Mouse (Mus musculus) C2C12 (cell line): Measurements from ENCODE around the gene Frmd4b. TPM values are rescaled to one million over a fixed set of nuclear protein-coding genes. Genes with fewer than 3 reads are reported as not detected.

Experiments
- H3K27me3 ChIP-seq: one replicate; pipeline ENCODE4 v1.6.1; 2011; ENCODE audit not compliant: control insufficient read depth, insufficient read depth, insufficient read length
- H3K36me3 ChIP-seq: one replicate; pipeline ENCODE4 v1.6.1; 2011; ENCODE audit not compliant: control insufficient read depth, insufficient read depth
- H3K4me3 ChIP-seq: one replicate; pipeline ENCODE4 v1.5.1; 2011; ENCODE audit warnings: mild to moderate bottlenecking, control low read depth; ENCODE audit not compliant: poor library complexity, insufficient read depth, severe bottlenecking
- H3K79me2 ChIP-seq: one replicate; pipeline ENCODE4 v1.6.1; 2011; ENCODE audit not compliant: control insufficient read depth, insufficient read depth
- H3K79me3 ChIP-seq: one replicate; pipeline ENCODE4 v1.6.1; 2011; ENCODE audit warnings: low read depth, control low read depth
- H3ac ChIP-seq: one replicate; pipeline ENCODE3; 2011; ENCODE audit warnings: low read depth; ENCODE audit not compliant: control insufficient read depth, insufficient read length
- CEBPB ChIP-seq: IDR thresholded peaks from one replicate; pipeline ENCODE4 v1.6.1; 2011; ENCODE audit warnings: low read depth, mild to moderate bottlenecking, control low read depth, moderate library complexity
- CTCF ChIP-seq: IDR thresholded peaks from one replicate; pipeline ENCODE4 v1.5.1; 2011; ENCODE audit not compliant: control insufficient read depth, insufficient read depth, insufficient read length
- FOSL1 ChIP-seq: IDR thresholded peaks from one replicate; pipeline ENCODE4 v1.8.0; 2011; ENCODE audit warnings: mild to moderate bottlenecking, low read length; ENCODE audit not compliant: poor library complexity, insufficient read depth, severe bottlenecking
- MAX ChIP-seq: IDR thresholded peaks from one replicate; pipeline ENCODE4 v1.6.1; 2011; ENCODE audit warnings: mild to moderate bottlenecking, control low read depth
- MYOD1 ChIP-seq: IDR thresholded peaks from one replicate; pipeline ENCODE4 v1.6.1; 2011; ENCODE audit warnings: low read depth; ENCODE audit not compliant: control insufficient read depth, insufficient read length
- MYOG ChIP-seq: IDR thresholded peaks from one replicate; pipeline ENCODE4 v1.6.1; 2011; ENCODE audit not compliant: control insufficient read depth, insufficient read length; ENCODE audit errors: extremely low read depth
- USF1 ChIP-seq: IDR thresholded peaks from one replicate; pipeline ENCODE4 v1.6.1; 2011; ENCODE audit warnings: low read depth, mild to moderate bottlenecking, control low read depth, moderate library complexity
- polyA plus RNA-seq: library from polyadenylated mRNA; unstranded; fragments of >200 nt; fragmentation: generic; extraction: Trizol; gene quantifications from one replicate; pipeline ENCODE4 v1.2.1, GENCODE M21; 2012; ENCODE audit warnings: missing spikeins

Gene Frmd4b
- polyA plus RNA-seq, 1 experiment, result not detected

- TF ChIP-seq CEBPB (no peak), MAX (no peak), MYOG (no peak), USF1 (no peak), CTCF (no peak), MYOD1 (no peak)
- no peaks in the 10 kb centered on the region for H3K79me3 ChIP-seq
- no peak overlapping the region for H3K4me3 ChIP-seq
- no peak overlapping the region for H3ac ChIP-seq
- peaks cover 21% of the 10 kb centered on the region for H3K27me3 ChIP-seq
- no peaks in the 10 kb centered on the region for H3K36me3 ChIP-seq
- no peaks in the 10 kb centered on the region for H3K79me2 ChIP-seq
These were observed 88.2 kb downstream of the Frmd4b start for GRCm38 (mm10) chr6:97528961-97529680.

- TF ChIP-seq MYOG, result no peak
- no peak for TF ChIP-seq CEBPB
- peak; percentile 32 for TF ChIP-seq CTCF
- no peak for TF ChIP-seq USF1
- Histone ChIP-seq H3ac (no peak overlapping the region), H3K79me3 (no peaks in the 10 kb centered on the region), H3K36me3 (no peaks in the 10 kb centered on the region), H3K27me3 (peaks cover 23% of the 10 kb centered on the region), H3K4me3 (no peak overlapping the region), H3K79me2 (no peaks in the 10 kb centered on the region)
These were observed 91.2 kb downstream of the Frmd4b start for GRCm38 (mm10) chr6:97526092-97526491.

DNA sequence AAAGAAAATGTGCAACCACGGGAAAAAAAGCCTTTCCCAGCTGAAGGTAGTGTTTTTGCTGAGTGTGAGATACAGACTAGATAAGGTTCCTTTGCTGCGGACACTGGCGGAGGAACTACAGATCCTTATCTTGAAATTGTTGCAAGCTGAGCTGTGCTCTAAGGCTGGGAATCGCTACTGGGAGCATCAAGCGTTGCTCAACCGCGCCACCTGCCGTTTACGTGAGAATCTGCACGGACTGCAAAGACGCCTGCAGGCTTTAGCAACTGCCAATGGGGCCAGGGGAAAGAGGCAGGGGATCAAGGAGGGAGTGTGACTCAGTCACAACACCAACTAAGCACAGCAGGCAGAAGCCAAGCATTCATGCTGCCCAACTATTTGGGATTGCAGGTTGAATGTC, 94.2 kb downstream of the Frmd4b start:
- no peaks in the 10 kb centered on the region for H3K79me3 ChIP-seq

DNA sequence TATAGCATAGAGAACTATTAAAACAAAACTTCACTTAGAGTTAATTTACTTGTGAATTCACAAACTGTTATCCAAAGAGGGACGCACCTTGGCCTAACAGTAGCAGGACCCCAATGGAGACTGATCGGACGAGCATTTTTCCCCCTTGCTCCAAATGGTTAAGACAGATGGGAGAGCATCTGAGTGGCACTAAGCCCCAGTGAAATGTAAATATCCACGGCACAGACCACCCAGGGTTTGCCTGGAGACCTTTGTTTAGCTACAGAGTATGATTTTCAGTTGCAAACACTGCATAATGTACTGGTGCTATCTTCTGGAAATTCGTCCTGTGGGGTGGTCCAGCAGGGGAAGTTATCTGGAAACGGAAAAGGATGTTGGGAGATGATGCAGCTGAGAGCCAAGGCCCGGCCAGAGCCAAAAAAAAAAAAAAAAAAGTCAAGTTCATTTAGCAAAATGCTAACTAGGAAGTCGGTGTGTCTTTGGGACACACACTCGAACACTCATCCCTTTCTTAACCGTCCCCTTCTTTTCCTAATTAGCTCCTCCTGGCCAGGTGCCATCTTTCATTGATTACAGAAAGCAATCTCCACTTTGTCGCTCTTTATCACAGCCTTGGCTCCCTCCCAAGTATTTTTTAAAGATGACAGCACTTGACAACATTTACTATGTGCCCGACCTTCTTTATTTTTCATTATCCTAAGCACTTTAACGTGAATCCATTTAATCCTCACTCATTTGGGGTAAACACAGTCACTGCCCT, 95.9 kb downstream of the Frmd4b start:
- no peaks in the 10 kb centered on the region for H3K36me3 ChIP-seq
- H3ac ChIP-seq, result no peak overlapping the region
- peaks cover 12% of the 10 kb centered on the region for H3K27me3 ChIP-seq
- no peaks in the 10 kb centered on the region for H3K79me3 ChIP-seq
- TF ChIP-seq USF1 (no peak), MAX (no peak), CTCF (no peak), MYOD1 (no peak), CEBPB (no peak), FOSL1 (no peak), MYOG (no peak)
- no peaks in the 10 kb centered on the region for H3K79me2 ChIP-seq
- H3K4me3 ChIP-seq, result no peak overlapping the region

More for the DNA sequence above, 94.2 kb downstream of the Frmd4b start:
- H3K27me3 ChIP-seq, result peaks cover 15% of the 10 kb centered on the region
- no peaks in the 10 kb centered on the region for H3K79me2 ChIP-seq
- no peaks in the 10 kb centered on the region for H3K36me3 ChIP-seq
- no peak overlapping the region for H3ac ChIP-seq
- TF ChIP-seq MAX (no peak), CTCF (peak; percentile 77)
- no peak overlapping the region for H3K4me3 ChIP-seq

GRCm38 (mm10) chr6:97520566-97520965, 96.8 kb downstream of the Frmd4b start:
- Histone ChIP-seq H3K36me3 (no peaks in the 10 kb centered on the region), H3ac (no peak overlapping the region), H3K79me3 (no peaks in the 10 kb centered on the region), H3K79me2 (no peaks in the 10 kb centered on the region), H3K4me3 (no peak overlapping the region), H3K27me3 (peaks cover 8% of the 10 kb centered on the region)
- TF ChIP-seq MYOG (no peak), USF1 (no peak), MYOD1 (no peak), FOSL1 (no peak), CEBPB (no peak), MAX (no peak), CTCF (no peak)

- Histone ChIP-seq H3K79me3 (no peaks in the 10 kb centered on the region), H3ac (no peak overlapping the region), H3K27me3 (peaks cover 6% of the 10 kb centered on the region), H3K79me2 (no peaks in the 10 kb centered on the region), H3K4me3 (no peak overlapping the region), H3K36me3 (no peaks in the 10 kb centered on the region)
- TF ChIP-seq MAX, result no peak
- no peak for TF ChIP-seq MYOD1
- no peak for TF ChIP-seq MYOG
- no peak for TF ChIP-seq CTCF
- TF ChIP-seq CEBPB, result no peak
- TF ChIP-seq FOSL1, result no peak
- no peak for TF ChIP-seq USF1
These were observed 97.8 kb downstream of the Frmd4b start for GRCm38 (mm10) chr6:97519553-97519952.
